Mouse (Mus musculus) thymus, postnatal 0 days (tissue): ENCODE measurements around the gene Brinp3. TPM values are rescaled to one million over a fixed set of nuclear protein-coding genes. Genes with fewer than 3 reads are reported as not detected.

ENCODE experiments used
- DNase-seq: peaks from one replicate; pipeline ENCODE4 v3.0.0-alpha.2; 2015; ENCODE audit warnings: low spot score
- polyA plus RNA-seq: library from polyadenylated mRNA; unstranded; fragments of >200 nt; fragmentation: Nextera tagmentation; extraction: Ambion mirVana; gene quantifications from 2 replicates; pipeline ENCODE4 v1.2.1, GENCODE M21; 2015

Brinp3 gene
- polyA plus RNA-seq, 1 experiment from 2014 or later, result 0.20 TPM

DNA sequence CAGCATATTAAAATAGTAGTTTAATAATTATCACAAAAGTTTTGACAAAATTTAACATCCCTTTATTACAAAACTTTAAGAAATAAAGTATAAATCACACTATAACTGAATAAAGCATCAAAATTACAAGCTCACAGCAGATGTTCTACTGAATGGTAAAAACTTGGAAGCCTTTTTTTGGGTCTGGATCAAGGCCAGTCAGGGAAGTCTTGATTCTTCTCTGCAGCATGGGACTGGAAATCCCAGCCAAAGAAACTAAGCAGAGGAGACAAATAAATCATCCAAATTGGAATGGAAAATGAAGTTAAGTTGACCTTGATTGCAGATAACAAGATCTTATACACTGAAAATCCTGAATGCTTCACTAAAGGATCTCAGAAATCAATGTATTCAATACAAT lies 298.3 kb downstream of the Brinp3 start:
- DNase-seq, result no peak

- no peak for DNase-seq
These were observed 305.5 kb downstream of the Brinp3 start for GRCm38 (mm10) chr1:146799986-146800553.

DNA sequence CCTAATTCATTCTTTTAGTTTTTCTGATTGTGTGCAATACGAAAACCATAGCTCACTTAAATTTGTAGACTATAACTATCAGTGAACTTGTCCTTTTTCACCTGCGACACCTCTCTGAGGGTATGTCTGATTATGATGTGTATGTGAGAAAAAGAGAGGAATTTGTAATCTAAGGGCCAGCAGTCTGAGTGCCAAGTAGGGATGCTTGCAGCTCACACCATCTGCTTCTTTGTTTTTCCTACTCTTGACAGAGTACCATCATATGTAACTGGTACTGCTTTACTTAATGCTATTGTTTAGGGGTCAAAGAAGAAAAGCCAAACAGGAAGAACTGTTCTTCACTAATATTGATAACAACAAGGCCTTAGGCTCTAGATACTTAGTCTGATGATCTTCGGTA lies 307.3 kb downstream of the Brinp3 start:
- DNase-seq, result no peak

GRCm38 (mm10) chr1:146807765-146808164 lies 313.2 kb downstream of the Brinp3 start:
- no peak for DNase-seq

DNA sequence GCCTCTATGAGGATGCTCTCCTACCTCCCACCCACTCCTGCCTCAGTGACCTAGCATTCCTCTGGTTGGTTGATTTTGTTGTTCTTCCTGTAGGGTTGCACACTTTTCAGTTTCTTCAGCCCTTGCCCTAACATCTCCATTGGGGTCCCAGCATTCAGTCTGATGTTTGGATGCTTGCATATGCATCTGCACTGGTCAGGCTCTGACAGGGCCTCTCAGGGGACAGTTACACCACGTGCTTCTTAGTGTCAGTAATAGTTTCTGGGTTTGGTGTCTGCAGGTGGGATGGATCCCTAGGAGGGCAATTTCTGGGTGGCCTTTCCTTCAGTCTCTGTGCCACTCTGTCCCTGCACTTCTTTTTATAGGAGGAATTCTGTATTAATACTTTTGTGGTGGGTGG lies 339.3 kb downstream of the Brinp3 start:
- no peak for DNase-seq

DNA sequence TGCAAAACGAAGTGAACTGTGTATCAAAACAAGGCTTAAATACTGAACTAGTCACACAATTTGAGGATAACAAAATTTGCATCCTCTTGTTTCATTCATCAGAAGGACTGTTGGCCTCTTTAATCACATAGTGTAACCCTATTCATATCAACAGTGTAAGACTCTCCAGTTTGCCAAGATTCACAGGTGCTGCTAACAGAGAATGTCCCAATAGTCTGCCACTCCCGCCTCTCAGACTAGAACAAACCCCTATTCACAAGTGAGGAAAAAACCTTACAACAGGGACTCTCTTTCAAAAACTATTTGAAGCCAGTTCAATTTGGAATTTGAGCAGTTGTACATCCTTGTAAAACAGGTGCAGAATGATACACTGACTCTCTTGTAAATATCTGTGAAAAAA lies 349.5 kb downstream of the Brinp3 start:
- no peak for DNase-seq

- DNase-seq, result no peak
These were observed 354.3 kb downstream of the Brinp3 start for GRCm38 (mm10) chr1:146848892-146849291.

DNA sequence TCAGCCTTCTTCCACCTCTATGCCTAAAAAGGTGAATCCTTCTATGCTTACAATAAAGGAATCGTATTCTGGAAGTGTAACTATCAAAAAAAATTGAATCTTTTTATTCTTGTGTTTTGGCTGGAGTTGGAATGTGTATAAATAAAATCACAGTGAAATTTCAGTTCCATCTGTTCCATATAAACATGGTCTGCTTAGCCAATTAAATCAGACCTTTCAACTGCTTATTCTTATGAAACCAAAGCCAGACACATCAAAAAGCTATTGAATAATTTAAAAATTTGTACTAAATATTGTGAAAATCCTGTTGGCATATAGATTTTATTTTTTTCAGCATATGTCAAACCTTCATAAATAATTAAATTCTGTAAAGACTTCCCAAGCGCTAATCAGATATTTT lies 355.6 kb downstream of the Brinp3 start:
- DNase-seq, result no peak

DNA sequence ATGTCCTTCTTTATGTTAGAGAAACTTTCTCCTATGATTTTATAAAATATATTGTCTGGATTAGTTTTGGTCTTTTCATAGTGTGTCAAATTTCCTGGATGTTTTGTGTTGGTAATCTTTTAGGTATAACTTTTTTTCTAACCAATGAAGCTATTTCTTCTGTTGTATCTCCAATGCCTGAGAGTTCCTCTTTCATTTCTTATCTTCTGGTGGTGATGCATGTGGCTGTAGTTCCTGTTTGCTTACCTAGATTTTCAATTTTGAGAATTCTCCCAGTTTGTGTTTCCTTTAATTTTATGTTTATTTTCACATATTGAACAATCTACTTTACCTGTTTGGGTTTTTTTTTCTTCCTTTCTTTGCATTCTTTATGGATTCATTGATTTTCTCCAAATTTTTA lies 404.1 kb downstream of the Brinp3 start:
- no peak for DNase-seq

- no peak for DNase-seq
These were observed 407.1 kb downstream of the Brinp3 start for GRCm38 (mm10) chr1:146901691-146902090.

- no peak for DNase-seq
These were observed 445.2 kb downstream of the Brinp3 start for GRCm38 (mm10) chr1:146939463-146940389.
